Mouse (Mus musculus) olfactory bulb, adult 2 months (tissue): ENCODE measurements around the gene Mon1a.

ENCODE experiments used
- CTCF ChIP-seq: fragments of 200-500 bp; IDR thresholded peaks from 2 replicates; pipeline ENCODE4 v1.5.1; 2012; ENCODE audit warnings: low read depth, mild to moderate bottlenecking, low read length, moderate library complexity; ENCODE audit not compliant: insufficient read depth
- POLR2A ChIP-seq: fragments of 200-500 bp; IDR thresholded peaks from 2 replicates; pipeline ENCODE4 v1.6.1; 2012; ENCODE audit warnings: mild to moderate bottlenecking, low read depth, low read length, moderate library complexity; ENCODE audit not compliant: insufficient read depth

DNA sequence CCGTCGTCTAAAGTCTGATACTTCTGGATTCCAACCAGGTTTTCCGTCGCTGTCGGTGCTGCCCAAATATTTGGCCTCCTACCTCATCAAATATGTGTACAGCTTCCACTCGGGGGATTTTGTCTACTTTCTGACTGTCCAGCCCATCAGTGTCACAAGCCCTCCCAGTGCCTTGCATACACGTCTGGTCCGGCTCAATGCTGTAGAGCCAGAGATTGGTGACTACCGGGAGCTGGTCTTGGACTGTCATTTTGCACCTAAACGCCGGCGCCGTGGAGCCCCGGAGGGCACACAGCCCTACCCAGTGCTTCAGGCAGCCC lies 19.8 kb downstream of the Mon1a start:
- TF ChIP-seq POLR2A (no peak), CTCF (no peak)
